Mouse (Mus musculus) erythroblast, embryonic 14.5 days (primary cell): ENCODE measurements around the gene Cdca5.

Source experiments
- GATA1 ChIP-seq: IDR thresholded peaks from 2 replicates; pipeline ENCODE4 v1.6.1; 2012; ENCODE audit warnings: low read length, inconsistent platforms, mixed read lengths
- TAL1 ChIP-seq: IDR thresholded peaks from 3 replicates; pipeline ENCODE4 v1.6.1; 2012; ENCODE audit warnings: low read length, inconsistent platforms, mixed read lengths

DNA sequence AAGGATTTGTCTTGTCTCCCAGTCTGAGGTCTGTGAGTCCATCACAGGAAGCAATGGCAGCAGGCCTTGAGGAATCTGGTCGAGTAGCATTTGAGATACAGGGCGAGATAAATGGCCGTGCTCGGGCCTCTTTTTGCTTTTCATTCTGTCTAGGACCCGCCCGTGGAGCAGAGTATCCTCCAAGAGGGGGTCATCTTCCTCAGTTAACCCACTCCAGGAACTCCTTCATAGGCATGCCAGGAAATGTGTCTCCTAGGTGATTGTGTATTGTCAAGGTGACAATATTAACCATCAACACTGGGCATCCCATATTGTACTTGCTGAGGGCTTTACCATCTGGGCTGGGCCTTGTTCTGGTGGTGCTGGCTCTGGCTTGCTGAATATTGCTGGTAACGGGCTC, 9.3 kb downstream of the Cdca5 start, which contains the start of gene AC131692.1:
- no peak for TF ChIP-seq TAL1
- TF ChIP-seq GATA1, result no peak
